Mouse (Mus musculus) heart, embryonic 11.5 days (tissue): ENCODE data around the gene Pced1a. TPM values are rescaled to one million over a fixed set of nuclear protein-coding genes. Genes with fewer than 3 reads are reported as not detected.
A peak's percentile ranks its signal among the peaks of the same experiment; 100 is the strongest.

Experiments used
- ATAC-seq: fragments of 200-750 bp; cut with Nextera tagmentation; replicated peaks from 2 replicates; pipeline ENCODE4 v1.8.0; 2017; ENCODE audit warnings: moderate library complexity; ENCODE audit not compliant: insufficient number of reproducible peaks, low FRiP score, low TSS enrichment
- H3K27ac ChIP-seq: fragments of 300-500 bp; sonication (generic); 2 replicates; pipeline ENCODE4 v1.5.1; 2014; ENCODE audit warnings: mild to moderate bottlenecking, low read depth, low read length
- H3K27me3 ChIP-seq: fragments of 300-500 bp; sonication (generic); 2 replicates; pipeline ENCODE4 v1.6.1; 2014; ENCODE audit warnings: mild to moderate bottlenecking, low read length, mixed read lengths; ENCODE audit not compliant: control insufficient read depth, insufficient read depth
- H3K36me3 ChIP-seq: fragments of 300-500 bp; sonication (generic); 2 replicates; pipeline ENCODE4 v1.6.1; 2014; ENCODE audit warnings: mild to moderate bottlenecking, low read length, moderate library complexity, mixed read lengths; ENCODE audit not compliant: control insufficient read depth, insufficient read depth
- H3K4me1 ChIP-seq: fragments of 300-500 bp; sonication (generic); 2 replicates; pipeline ENCODE4 v1.6.1; 2014; ENCODE audit warnings: low read length; ENCODE audit not compliant: control insufficient read depth, insufficient read depth
- H3K4me2 ChIP-seq: fragments of 300-500 bp; sonication (generic); 2 replicates; pipeline ENCODE4 v1.6.1; 2014; ENCODE audit warnings: mild to moderate bottlenecking, moderate library complexity
- H3K4me3 ChIP-seq: fragments of 300-500 bp; sonication (generic); 2 replicates; pipeline ENCODE4 v1.5.1; 2014; ENCODE audit warnings: low read depth, low read length
- H3K9ac ChIP-seq: fragments of 300-500 bp; sonication (generic); 2 replicates; pipeline ENCODE4 v1.6.1; 2014; ENCODE audit warnings: mild to moderate bottlenecking, low read depth, low read length, moderate library complexity
- H3K9me3 ChIP-seq: fragments of 300-500 bp; sonication (generic); replicated peaks from 2 replicates; pipeline ENCODE4 v1.6.1; 2016; ENCODE audit warnings: low read length; ENCODE audit not compliant: control insufficient read depth
- WGBS: fragments of 180-500 bp; shearing (Covaris S2); extraction: QIAGEN DNeasy Blood & Tissue Kit; methylation state at CpG from one replicate; pipeline ENCODE4 v1.1.7; 2014; ENCODE audit not compliant: insufficient replicate concordance; 5-methylcytosine and 5-hydroxymethylcytosine counted together
- polyA plus RNA-seq: library from polyadenylated mRNA; unstranded; fragments of >200 nt; fragmentation: Nextera tagmentation; extraction: Ambion mirVana; gene quantifications from 2 replicates; pipeline ENCODE4 v1.2.1, GENCODE M21; 2014

Gene Pced1a
- polyA plus RNA-seq, 1 experiment from 2014 or later = 7.9 TPM

DNA sequence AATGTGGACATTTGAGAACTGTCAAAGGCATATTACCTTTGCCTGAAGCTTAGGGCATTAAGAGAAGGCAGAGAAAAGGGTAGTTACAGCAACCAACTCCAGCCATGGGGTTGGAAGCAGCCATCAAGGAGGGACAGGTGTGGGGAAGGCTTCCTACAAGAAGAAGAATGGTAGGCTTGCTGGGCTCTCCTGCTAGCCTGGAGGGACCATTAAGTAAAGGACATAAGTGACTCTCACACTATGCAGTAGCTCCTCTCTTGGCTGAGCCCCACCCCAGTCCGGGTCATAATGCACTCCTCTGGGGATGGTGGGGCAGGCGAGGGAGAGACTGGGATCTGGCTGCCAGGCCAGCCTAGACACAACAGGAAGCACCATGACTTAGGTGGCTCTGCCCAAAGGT is 18.3 kb downstream of the Pced1a start, which contains the start of gene Tmem239:
Gene Tmem239 (plus strand): TSS at position 301 of the 400 bp plus-strand sequence.
- H3K27me3 ChIP-seq = peaks cover 3% of the 10 kb centered on the region; the same call in 1 of the 2 replicates
- H3K4me1 ChIP-seq = no peaks in the 10 kb centered on the region
- 63% methylated on average over 2 of the region's 2 CpGs for WGBS
- ATAC-seq = no peak
- no peaks in the 10 kb centered on the region for H3K36me3 ChIP-seq
- H3K4me2 ChIP-seq = no peak within 1 kb of the TSS
- no peak within 1 kb of the TSS for H3K27ac ChIP-seq
- no peak within 1 kb of the TSS for H3K4me3 ChIP-seq
- no peaks in the 10 kb centered on the region for H3K9me3 ChIP-seq
- no peak within 1 kb of the TSS for H3K9ac ChIP-seq

DNA sequence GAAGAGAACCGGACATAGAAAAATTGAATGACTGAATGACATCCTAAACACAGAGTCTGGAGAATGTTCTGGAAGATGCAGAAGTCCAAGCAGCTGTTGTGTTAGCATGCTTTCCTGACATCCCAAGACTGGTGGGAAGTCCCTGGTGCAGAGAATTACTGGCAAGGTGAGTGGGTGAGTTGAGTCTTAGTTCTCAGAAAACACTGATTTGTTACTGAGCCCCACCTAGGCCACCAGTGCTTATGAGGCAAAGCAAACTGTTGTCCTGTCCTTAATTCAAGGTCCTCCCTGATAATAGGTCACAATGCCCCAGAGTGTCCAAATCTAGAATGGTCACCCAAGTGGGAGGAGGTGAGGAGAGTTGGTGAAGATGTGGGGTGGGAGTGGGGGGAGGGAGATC is 19.6 kb downstream of the Pced1a start, which contains the start of the genes Gm28372 and 1700020A23Rik:
Gene Gm28372 (plus strand): TSS at position 301 of the 400 bp plus-strand sequence.
Gene 1700020A23Rik (plus strand): TSS at position 321 of the 400 bp plus-strand sequence.
- H3K36me3 ChIP-seq = no peaks in the 10 kb centered on the region
- no peaks in the 10 kb centered on the region for H3K4me1 ChIP-seq
- no peaks in the 10 kb centered on the region for H3K9me3 ChIP-seq
- H3K27ac ChIP-seq = no peak within 1 kb of the TSS
- no peak for ATAC-seq
- H3K4me3 ChIP-seq = no peak within 1 kb of the TSS
- H3K27me3 ChIP-seq = peaks cover 3% of the 10 kb centered on the region; the same call in 1 of the 2 replicates
- no peak within 1 kb of the TSS for H3K9ac ChIP-seq
- 75% methylated on average over 1 of the region's 1 CpGs for WGBS
- no peak within 1 kb of the TSS for H3K4me2 ChIP-seq

DNA sequence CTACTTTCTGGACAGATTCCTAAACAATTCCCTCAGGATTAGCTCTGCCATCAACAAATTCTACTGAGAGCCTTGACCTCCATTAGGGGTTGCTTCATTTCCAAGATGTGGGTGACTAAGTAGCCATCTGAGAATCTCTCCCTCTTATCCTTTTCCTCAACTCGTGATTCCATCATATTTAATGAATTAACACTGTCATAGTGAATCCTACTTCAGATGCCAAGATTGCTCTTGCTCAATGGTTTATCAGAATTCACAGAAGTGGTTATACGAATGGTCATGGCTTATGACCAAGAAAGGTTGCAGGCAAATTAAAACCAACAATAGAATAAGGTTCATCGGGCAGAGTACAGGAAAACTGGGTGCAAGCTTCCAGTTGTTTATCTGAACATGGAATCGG is 22.6 kb downstream of the Pced1a start:
- Histone ChIP-seq H3K4me3 (no peak overlapping the region), H3K4me1 (peaks cover 6% of the 10 kb centered on the region; the same call in 1 of the 2 replicates), H3K9ac (no peak overlapping the region), H3K27ac (no peak overlapping the region), H3K27me3 (peaks cover 10% of the 10 kb centered on the region), H3K4me2 (no peak overlapping the region), H3K36me3 (no peaks in the 10 kb centered on the region), H3K9me3 (no peaks in the 10 kb centered on the region)
- WGBS = 74% methylated on average over 4 of the region's 4 CpGs
- no peak for ATAC-seq

DNA sequence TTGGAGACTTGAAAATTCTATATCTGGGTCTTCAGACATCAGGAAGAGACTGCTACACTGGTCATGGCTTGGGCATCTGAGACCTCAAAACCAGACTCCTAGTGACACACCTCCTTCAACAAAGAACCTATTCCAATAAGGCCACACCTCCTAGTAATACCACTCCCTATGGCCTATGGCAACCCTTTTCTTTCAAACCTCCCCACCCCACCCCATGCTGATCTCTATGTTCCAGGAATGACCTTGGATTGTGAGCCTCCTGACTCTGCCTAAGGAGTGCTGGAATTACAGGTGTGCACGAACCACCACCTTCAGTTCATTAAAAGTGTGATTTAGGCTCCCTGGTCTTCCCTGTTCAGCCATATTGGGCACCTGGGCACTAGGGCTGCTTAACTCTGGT is 24.5 kb downstream of the Pced1a start:
- Histone ChIP-seq H3K4me2 (no peak overlapping the region), H3K9ac (no peak overlapping the region), H3K27me3 (peaks cover 7% of the 10 kb centered on the region; the same call in 1 of the 2 replicates), H3K27ac (no peak overlapping the region), H3K4me3 (no peak overlapping the region), H3K4me1 (peaks cover 6% of the 10 kb centered on the region; the same call in 1 of the 2 replicates), H3K9me3 (no peaks in the 10 kb centered on the region), H3K36me3 (no peaks in the 10 kb centered on the region)
- WGBS = 85% methylated on average over 1 of the region's 1 CpGs
- no peak for ATAC-seq

DNA sequence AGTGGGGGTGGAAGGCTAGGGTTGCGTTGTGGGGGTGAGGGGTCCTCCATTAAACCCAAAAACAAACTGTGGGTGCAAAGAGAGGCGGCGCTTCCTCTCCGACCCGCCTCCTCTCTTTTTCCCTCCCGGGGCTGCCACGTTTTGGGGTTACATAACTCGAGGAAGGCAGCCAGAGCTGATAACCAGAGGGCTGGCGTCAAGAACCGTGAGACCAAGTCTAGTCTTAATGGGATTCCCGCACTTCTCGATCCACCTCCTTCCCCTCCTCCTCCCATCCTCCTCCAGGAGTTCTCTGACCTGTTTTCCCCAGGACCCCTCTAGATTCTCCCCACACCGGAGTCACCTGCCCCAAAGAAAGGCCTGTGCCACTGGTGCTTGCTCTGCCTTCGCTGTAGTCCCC is 26.4 kb downstream of the Pced1a start:
- peaks cover 7% of the 10 kb centered on the region; the same call in 1 of the 2 replicates for H3K27me3 ChIP-seq
- no peak for ATAC-seq
- peak overlapping the region; percentile 58 for H3K4me3 ChIP-seq
- H3K27ac ChIP-seq = no peak overlapping the region
- peaks cover 6% of the 10 kb centered on the region; the same call in 1 of the 2 replicates for H3K4me1 ChIP-seq
- H3K4me2 ChIP-seq = peak overlapping the region; percentile 91
- H3K9ac ChIP-seq = peak overlapping the region; percentile 77; the same call in 1 of the 2 replicates
- 9% methylated on average over 14 of the region's 14 CpGs for WGBS
- no peaks in the 10 kb centered on the region; the same call in 1 of the 2 replicates for H3K36me3 ChIP-seq
- H3K9me3 ChIP-seq = no peaks in the 10 kb centered on the region

DNA sequence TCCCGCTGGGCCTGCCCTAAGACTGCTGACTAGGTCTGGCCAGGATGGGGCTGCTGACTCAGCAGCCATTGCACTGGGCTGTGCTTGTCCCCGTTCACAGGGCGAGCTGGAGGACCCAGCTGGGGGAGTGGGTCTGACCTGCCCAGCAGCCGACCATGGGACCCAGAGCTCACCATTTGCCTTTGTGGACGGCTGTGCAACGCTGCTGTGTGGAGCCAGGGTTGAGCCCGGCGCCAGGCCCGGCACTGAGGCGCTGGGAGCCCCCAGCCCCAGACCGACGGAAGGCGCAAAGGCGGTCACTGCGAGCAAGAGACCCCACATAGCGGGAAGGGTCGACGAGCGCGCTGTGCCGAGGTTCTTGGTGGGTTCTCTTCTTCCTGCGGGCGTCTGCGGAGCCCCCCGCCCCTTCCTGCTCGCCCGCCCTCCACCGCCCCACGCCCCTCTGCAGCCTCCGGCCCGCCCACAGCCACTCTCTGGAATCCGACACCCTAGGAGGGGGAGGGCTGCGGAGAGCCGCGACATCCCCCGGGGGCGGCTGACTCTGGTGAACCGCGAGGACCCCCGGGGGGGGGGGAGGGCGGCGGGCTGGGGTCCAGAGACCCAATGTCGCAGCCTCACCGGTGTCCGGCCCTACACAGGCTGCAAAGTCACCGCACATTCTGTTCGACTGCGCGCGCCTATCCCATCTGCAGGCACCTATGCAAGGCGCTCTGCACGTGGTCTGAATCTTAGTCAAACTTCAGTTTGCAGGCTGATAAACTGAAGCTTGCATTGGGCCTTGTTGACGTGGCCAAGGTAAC is 27.1 kb downstream of the Pced1a start, which contains the start of gene Cpxm1:
Gene Cpxm1 (minus strand): TSS at position 389 of the 800 bp plus-strand sequence.
- H3K4me2 ChIP-seq = peak within 1 kb of the TSS; percentile 91
- H3K27ac ChIP-seq = no peak within 1 kb of the TSS
- peak within 1 kb of the TSS; percentile 77 for H3K9ac ChIP-seq
- H3K9me3 ChIP-seq = no peaks in the 10 kb centered on the region
- H3K36me3 ChIP-seq = no peaks in the 10 kb centered on the region; the same call in 1 of the 2 replicates
- peaks cover 7% of the 10 kb centered on the region; the same call in 1 of the 2 replicates for H3K27me3 ChIP-seq
- ATAC-seq = peak; percentile 63
- WGBS = under 1% methylated on average over 45 of the region's 53 CpGs
- peaks cover 6% of the 10 kb centered on the region; the same call in 1 of the 2 replicates for H3K4me1 ChIP-seq
- peak within 1 kb of the TSS; percentile 58 for H3K4me3 ChIP-seq

DNA sequence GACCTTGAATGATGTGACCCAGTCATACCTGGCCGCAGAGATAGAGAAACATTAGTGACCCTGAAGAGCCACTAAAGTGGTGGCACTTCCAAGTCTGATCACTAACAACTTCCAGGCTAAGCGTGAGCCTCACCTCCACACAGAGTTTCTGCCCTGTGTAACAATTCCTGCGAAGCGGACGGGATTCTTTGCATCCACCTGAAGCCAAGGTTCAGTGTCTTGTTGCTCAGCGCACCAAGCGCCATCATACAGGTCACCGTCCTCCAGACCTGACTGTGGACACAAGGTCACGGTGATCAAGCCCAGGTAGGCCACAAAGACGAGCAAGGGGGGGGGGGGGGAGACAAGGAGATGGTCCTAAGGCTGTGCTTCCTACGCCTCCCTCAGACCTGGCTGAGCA is 28.8 kb downstream of the Pced1a start:
- Histone ChIP-seq H3K4me3 (no peak overlapping the region), H3K27me3 (peaks cover 7% of the 10 kb centered on the region; the same call in 1 of the 2 replicates), H3K9ac (no peak overlapping the region), H3K4me1 (peaks cover 6% of the 10 kb centered on the region; the same call in 1 of the 2 replicates), H3K36me3 (no peaks in the 10 kb centered on the region; the same call in 1 of the 2 replicates), H3K27ac (no peak overlapping the region), H3K9me3 (no peaks in the 10 kb centered on the region), H3K4me2 (no peak overlapping the region)
- WGBS = 92% methylated on average over 11 of the region's 11 CpGs
- ATAC-seq = no peak

DNA sequence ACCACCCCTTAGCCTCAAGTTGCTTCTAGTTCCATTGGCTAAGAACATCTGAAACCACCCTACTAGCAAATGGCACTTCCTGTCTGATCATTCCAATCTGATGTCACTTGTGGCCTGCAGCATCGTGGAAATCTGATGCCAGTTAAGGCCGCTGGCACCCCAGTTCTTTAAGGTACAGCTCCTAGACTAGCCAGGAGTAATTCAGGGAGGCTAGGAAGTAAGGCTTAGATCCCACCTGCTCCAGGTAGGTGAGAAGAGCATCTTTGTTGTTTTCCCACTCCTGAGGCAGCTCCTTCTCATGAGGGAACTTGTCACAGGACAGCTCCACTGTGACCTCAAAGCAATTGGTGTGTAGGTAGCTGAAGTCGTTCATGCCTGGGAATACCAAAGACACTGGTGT is 31.7 kb downstream of the Pced1a start:
- no peaks in the 10 kb centered on the region for H3K9me3 ChIP-seq
- H3K4me1 ChIP-seq = peaks cover 1% of the 10 kb centered on the region; the same call in 1 of the 2 replicates
- no peaks in the 10 kb centered on the region; the same call in 1 of the 2 replicates for H3K36me3 ChIP-seq
- no peak for ATAC-seq
- H3K9ac ChIP-seq = no peak overlapping the region
- no peak overlapping the region for H3K4me2 ChIP-seq
- 78% methylated on average over 3 of the region's 3 CpGs for WGBS
- no peak overlapping the region for H3K4me3 ChIP-seq
- no peaks in the 10 kb centered on the region for H3K27me3 ChIP-seq
- H3K27ac ChIP-seq = no peak overlapping the region
